Mouse (Mus musculus) forebrain, postnatal 0 days (tissue): ENCODE measurements around the gene Akr1b8. TPM values are rescaled to one million over a fixed set of nuclear protein-coding genes. Genes with fewer than 3 reads are reported as not detected.

Experiments used
- ATAC-seq: fragments of 200-750 bp; cut with Nextera tagmentation; 2 replicates; pipeline ENCODE4 v1.8.0; 2017; ENCODE audit warnings: mild to moderate bottlenecking, moderate library complexity
- DNase-seq: peaks from one replicate; pipeline ENCODE4 v3.0.0-alpha.2; 2015
- H3K27ac ChIP-seq: fragments of 300-500 bp; sonication (generic); 2 replicates; pipeline ENCODE4 v1.5.1; 2014; ENCODE audit warnings: low read depth, mild to moderate bottlenecking, antibody characterized with exemption, low read length, moderate library complexity, mixed read lengths
- H3K27me3 ChIP-seq: fragments of 300-500 bp; sonication (generic); 2 replicates; pipeline ENCODE4 v1.6.1; 2014; ENCODE audit warnings: mild to moderate bottlenecking, low read length, mixed read lengths; ENCODE audit not compliant: insufficient read depth
- H3K36me3 ChIP-seq: fragments of 300-500 bp; sonication (generic); 2 replicates; pipeline ENCODE4 v1.6.1; 2014; ENCODE audit warnings: mild to moderate bottlenecking, moderate library complexity; ENCODE audit not compliant: insufficient read depth
- H3K4me1 ChIP-seq: fragments of 300-500 bp; sonication (generic); 2 replicates; pipeline ENCODE4 v1.6.1; 2014; ENCODE audit warnings: antibody characterized with exemption; ENCODE audit not compliant: insufficient read depth
- H3K4me2 ChIP-seq: fragments of 300-500 bp; sonication (generic); 2 replicates; pipeline ENCODE4 v1.6.1; 2014; ENCODE audit warnings: low read depth, mild to moderate bottlenecking, moderate library complexity
- H3K4me3 ChIP-seq: fragments of 300-500 bp; sonication (generic); 2 replicates; pipeline ENCODE4 v1.5.1; 2014; ENCODE audit warnings: low read depth, low read length, mixed read lengths
- H3K9ac ChIP-seq: fragments of 300-500 bp; sonication (generic); 2 replicates; pipeline ENCODE4 v1.6.1; 2014; ENCODE audit warnings: mild to moderate bottlenecking
- H3K9me3 ChIP-seq: fragments of 300-500 bp; sonication (generic); 2 replicates; pipeline ENCODE4 v1.6.1; 2016; ENCODE audit warnings: low read length
- CTCF ChIP-seq: sonication (generic); IDR thresholded peaks from 2 replicates; pipeline ENCODE4 v1.5.1; 2016; ENCODE audit warnings: antibody characterized with exemption, control low read depth, low read depth
- WGBS: fragments of 180-500 bp; shearing (Covaris S2); extraction: QIAGEN DNeasy Blood & Tissue Kit; methylation state at CpG from one replicate; pipeline ENCODE4 v1.1.7; 2014; 5-methylcytosine and 5-hydroxymethylcytosine counted together
- polyA plus RNA-seq: library from polyadenylated mRNA; unstranded; fragments of >200 nt; fragmentation: Nextera tagmentation; extraction: Ambion mirVana; gene quantifications from 2 replicates; pipeline ENCODE4 v1.2.1, GENCODE M21; 2015
- total RNA-seq: library from RNA; depleted of rRNA; stranded (reverse); fragments of >200 nt; gene quantifications from 2 replicates; pipeline ENCODE4 v1.2.3, GENCODE M21; 2014

Akr1b8 gene
- total and polyA plus RNA-seq, 2 experiments from 2014 or later = 2.5 to 3.6 TPM

DNA sequence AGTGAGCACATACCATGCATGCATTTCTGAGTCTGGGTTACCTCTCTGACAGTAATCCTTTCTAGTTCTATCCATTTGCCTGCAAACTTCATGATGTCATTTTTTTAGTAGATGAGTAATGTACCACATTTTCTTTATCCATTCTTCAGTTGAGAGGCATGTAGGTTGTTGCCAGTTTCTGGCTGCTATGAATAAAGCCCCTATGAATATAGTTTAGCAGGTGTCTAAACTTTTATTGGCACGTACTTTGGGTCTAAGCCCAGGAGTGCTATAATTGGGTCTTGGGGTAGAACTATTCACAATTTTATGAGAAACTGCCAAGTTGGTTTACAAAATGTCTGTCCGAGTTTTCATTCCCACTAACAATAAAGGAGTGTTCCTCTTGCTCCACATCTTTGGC, 16.1 kb upstream of the Akr1b8 start:
- no peak for ATAC-seq
- Histone ChIP-seq H3K27me3 (no peaks in the 10 kb centered on the region), H3K9me3 (no peaks in the 10 kb centered on the region), H3K9ac (no peak overlapping the region), H3K36me3 (no peaks in the 10 kb centered on the region), H3K4me3 (no peak overlapping the region), H3K27ac (no peak overlapping the region), H3K4me1 (no peaks in the 10 kb centered on the region), H3K4me2 (no peak overlapping the region)
- no peak for DNase-seq
- TF ChIP-seq CTCF = no peak
- WGBS = 43% methylated on average over 2 of the region's 2 CpGs

DNA sequence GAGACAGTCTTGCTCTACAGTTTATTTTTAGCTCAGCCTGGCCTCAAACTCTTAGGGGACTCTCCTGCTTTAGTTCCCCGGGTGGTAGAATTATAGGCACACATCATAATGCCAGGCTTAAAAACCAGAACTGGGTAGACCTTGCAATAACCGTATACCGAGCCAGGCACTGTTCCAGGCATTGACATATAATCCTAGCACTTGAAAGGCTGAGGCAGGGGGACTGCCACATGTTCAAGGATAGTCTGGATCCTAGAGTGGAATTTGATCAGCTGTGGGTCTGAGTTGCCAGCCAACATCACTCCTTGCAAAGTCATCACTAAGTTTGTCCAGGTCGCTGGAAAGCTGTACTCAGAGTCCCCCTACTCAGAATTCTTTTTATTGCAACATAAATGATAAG, 11.9 kb upstream of the Akr1b8 start:
- 86% methylated on average over 4 of the region's 4 CpGs for WGBS
- DNase-seq = no peak
- TF ChIP-seq CTCF = no peak

DNA sequence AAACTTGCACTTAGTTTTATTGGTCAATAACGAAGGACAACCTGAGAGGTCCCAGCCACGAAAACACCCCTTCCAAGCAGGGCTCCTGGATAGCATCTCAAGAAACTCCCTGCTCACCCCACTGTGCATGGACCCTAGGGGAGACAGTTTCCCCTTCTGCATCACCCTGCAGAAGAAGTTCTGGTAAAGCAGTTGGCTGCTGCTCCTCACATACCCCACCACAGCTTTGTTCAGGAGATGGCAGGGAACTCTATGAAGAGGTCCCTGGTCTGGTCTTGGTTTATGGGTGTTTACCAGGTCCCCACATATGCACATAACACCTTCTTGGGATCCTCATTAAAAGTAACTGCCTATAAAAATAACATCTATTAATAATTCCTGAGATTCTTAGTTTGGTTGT, 11.4 kb upstream of the Akr1b8 start:
- no peaks in the 10 kb centered on the region for H3K9me3 ChIP-seq

More for the DNA sequence above, 11.9 kb upstream of the Akr1b8 start:
- no peaks in the 10 kb centered on the region for H3K36me3 ChIP-seq
- H3K27me3 ChIP-seq = no peaks in the 10 kb centered on the region
- no peak overlapping the region for H3K9ac ChIP-seq
- H3K4me2 ChIP-seq = no peak overlapping the region
- no peak overlapping the region for H3K4me3 ChIP-seq
- no peak for ATAC-seq
- H3K9me3 ChIP-seq = no peaks in the 10 kb centered on the region
- no peak overlapping the region for H3K27ac ChIP-seq
- H3K4me1 ChIP-seq = no peaks in the 10 kb centered on the region

DNA sequence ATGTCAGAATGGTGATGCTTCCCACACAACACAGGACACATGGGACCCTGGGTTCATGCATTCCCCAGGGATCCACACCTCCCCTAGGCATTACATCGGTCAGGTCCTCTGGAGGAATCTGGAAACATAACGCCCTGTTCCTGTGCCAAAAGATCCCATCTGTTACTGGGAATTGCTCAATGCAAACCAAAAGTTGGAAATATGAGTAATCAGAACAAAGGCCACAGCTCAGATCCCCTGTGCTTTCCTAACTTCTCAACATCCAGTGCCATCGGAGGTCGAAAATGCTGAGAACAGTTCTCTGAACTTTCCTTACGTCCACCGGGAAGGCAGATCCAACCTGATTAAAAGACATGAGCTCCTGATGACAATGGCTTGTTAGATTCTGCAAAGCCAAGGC, 10.5 kb upstream of the Akr1b8 start:
- Histone ChIP-seq H3K27me3 (no peaks in the 10 kb centered on the region), H3K4me2 (no peak overlapping the region), H3K4me3 (no peak overlapping the region), H3K9me3 (no peaks in the 10 kb centered on the region), H3K36me3 (no peaks in the 10 kb centered on the region), H3K4me1 (no peaks in the 10 kb centered on the region), H3K9ac (no peak overlapping the region), H3K27ac (no peak overlapping the region)
- ATAC-seq = no peak
- 76% methylated on average over 6 of the region's 6 CpGs for WGBS
- no peak for TF ChIP-seq CTCF
- no peak for DNase-seq

More for the DNA sequence above, 11.4 kb upstream of the Akr1b8 start:
- H3K36me3 ChIP-seq = no peaks in the 10 kb centered on the region
- 94% methylated on average over 2 of the region's 2 CpGs for WGBS
- DNase-seq (no peak), ATAC-seq (no peak)
- no peak overlapping the region for H3K9ac ChIP-seq
- no peak for TF ChIP-seq CTCF
- H3K27me3 ChIP-seq = no peaks in the 10 kb centered on the region
- H3K4me1 ChIP-seq = no peaks in the 10 kb centered on the region
- no peak overlapping the region for H3K4me2 ChIP-seq
- H3K27ac ChIP-seq = no peak overlapping the region
- no peak overlapping the region for H3K4me3 ChIP-seq

DNA sequence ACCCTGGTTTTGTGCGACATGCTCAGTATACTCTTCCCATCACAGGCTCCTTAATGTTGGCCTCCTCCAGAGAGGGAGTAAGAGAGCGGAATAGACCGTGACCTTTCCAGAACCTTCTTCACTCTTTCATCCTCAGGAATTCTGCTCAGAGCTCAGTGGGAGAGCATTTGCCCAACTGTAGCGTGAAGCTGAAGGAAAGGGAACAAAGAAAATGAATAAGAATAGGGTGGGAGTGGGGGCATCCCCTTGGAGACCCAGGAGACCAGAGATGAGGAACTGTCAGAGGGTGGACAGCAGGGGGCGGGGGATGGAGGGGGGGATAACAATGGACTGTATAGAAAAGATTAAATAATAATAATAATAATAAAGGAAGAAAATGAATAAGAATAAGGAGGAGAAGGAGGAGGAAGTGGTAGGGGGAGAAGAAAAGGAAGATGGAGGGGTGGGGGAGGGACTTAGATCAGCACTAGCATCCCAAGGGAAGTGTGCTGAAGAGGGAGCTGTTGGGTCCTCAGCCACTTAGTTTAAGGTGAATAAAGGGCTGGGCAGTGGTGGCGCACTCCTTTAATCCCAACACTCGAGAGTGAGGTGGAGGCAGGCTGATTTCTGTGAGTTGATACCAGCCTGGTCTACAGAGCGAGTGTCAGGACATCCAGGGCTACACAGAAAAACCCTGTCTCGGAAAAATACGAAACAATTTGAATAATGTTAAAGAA, 9.6 kb upstream of the Akr1b8 start:
- TF ChIP-seq CTCF = no peak
- Histone ChIP-seq H3K9ac (no peak overlapping the region), H3K4me3 (no peak overlapping the region), H3K27ac (no peak overlapping the region), H3K36me3 (no peaks in the 10 kb centered on the region), H3K9me3 (no peaks in the 10 kb centered on the region), H3K4me2 (no peak overlapping the region), H3K27me3 (no peaks in the 10 kb centered on the region), H3K4me1 (no peaks in the 10 kb centered on the region)
- no peak for DNase-seq
- WGBS = 48% methylated on average over 10 of the region's 10 CpGs
- ATAC-seq = no peak

DNA sequence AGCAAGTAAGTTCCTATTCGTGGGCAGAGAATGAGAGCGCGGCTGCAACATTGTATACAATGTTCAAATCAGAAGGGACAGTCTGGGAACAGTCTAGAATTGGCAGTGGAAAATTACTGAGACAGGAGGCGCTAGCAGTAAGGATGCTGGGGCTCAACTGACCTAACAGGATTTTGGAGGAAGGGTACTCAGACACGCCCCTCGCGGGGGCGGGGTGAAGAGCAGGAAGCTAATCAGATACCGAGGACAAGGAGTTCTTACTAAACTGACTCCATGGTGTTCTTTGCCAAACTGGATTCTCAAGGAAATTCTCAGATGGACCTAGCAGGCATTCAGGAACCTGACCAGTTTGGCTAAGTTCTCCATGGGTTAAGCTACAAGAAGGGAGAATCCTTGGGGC, 9.0 kb upstream of the Akr1b8 start:
- Histone ChIP-seq H3K9ac (no peak overlapping the region), H3K4me2 (no peak overlapping the region), H3K27ac (no peak overlapping the region), H3K4me1 (no peaks in the 10 kb centered on the region), H3K27me3 (no peaks in the 10 kb centered on the region), H3K36me3 (no peaks in the 10 kb centered on the region), H3K4me3 (no peak overlapping the region), H3K9me3 (no peaks in the 10 kb centered on the region)
- no peak for TF ChIP-seq CTCF
- 23% methylated on average over 9 of the region's 9 CpGs for WGBS
- DNase-seq (no peak), ATAC-seq (no peak)

DNA sequence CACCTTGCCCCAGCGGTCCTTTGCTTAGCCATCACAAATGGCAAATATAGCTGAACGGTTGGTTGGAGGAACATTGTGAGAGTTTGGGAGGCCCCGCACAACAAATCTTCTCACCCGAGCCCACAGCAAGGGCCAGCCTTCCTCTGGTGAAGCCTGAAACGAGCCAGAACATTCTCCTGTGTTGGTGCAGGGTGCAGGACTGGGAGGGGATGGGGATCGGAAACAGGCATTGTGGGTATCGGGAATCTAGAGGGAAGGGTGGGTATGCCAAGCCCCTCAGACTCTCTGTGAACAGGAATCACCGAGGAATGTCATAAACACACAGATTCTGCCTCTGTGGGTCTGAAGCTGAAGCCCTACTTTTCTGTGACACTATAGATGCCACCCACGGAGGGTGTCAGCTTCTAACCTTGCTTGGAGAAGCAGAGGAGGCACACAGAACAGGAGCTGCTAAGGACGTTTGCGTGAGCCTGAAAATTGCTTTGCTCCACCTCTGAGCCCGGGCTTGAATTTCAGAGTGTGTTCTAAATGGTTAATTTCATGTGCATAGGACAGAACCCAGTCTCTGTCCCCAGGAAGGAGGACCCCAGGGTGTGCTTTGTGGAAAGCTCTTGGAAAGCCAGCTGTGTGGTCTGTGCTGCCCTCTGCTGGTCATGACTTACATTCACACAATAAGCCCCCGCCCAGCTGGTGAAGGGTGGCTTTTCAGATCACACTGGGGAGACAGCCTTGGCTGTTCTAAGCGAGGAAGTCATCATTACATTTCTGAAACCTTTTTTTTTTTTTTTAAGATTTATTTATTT, 7.6 kb upstream of the Akr1b8 start:
- TF ChIP-seq CTCF = peak; percentile 90
- Histone ChIP-seq H3K4me3 (no peak overlapping the region), H3K27me3 (no peaks in the 10 kb centered on the region), H3K4me2 (peak overlapping the region; percentile 6; the same call in 1 of the 2 replicates), H3K4me1 (no peaks in the 10 kb centered on the region), H3K9me3 (no peaks in the 10 kb centered on the region), H3K27ac (no peak overlapping the region), H3K36me3 (no peaks in the 10 kb centered on the region), H3K9ac (no peak overlapping the region)
- ATAC-seq (peak; percentile 91), DNase-seq (peak; percentile 88)
- WGBS = 51% methylated on average over 14 of the region's 14 CpGs
